Mouse (Mus musculus) T-helper 1 cell (primary cell): Measurements from ENCODE around the gene Smyd1.

ENCODE experiments used
- in situ Hi-C: fragments of 300-600 bp; cut with MboI, MseI; formaldehyde crosslinking; loops from one replicate; pipeline ENCODE4 v1.15.1; 2025; ENCODE audit warnings: high pct_unique_total_duplicates

The Smyd1 gene

DNA sequence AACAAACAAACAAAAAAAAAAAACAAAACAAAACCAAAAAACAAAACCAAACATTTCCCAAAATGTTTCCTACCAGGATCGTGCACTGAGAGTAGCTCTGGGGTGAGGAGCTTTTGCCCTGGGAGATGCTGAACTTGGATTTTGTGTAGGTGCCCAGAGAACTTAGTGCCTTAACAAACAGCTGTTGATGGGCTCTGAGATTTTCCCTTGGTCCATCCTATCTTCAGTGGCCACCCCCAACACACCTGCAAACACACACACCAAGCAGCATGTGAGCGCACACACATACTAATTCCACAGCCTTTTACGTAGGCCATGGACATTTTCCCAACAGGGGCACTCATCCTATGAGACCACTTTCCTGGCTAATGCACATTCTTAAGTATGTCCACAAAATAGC, 109.6 kb downstream of the Smyd1 start:
- in situ Hi-C loops, result no loop called here

DNA sequence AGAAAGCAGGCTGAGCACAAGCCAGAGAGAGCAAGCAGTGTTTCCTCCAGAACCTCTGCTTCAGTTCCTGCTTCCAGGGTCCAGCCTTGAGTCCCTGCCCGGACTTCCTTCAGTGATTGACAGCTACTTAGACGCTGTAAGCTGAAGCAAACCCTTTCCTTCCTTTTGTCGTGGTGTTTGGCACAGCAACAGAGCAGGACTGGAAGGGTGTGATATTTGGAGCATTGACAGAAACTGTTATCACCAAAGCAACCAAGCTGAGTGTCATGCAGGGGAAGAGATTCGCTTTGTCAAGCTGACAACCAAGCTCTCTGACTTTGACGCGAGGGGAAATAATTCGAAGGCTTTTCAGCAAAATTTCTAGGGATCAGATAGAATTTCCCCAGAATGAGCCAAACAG, 110.1 kb downstream of the Smyd1 start:
- in situ Hi-C loops, result no loop called here

DNA sequence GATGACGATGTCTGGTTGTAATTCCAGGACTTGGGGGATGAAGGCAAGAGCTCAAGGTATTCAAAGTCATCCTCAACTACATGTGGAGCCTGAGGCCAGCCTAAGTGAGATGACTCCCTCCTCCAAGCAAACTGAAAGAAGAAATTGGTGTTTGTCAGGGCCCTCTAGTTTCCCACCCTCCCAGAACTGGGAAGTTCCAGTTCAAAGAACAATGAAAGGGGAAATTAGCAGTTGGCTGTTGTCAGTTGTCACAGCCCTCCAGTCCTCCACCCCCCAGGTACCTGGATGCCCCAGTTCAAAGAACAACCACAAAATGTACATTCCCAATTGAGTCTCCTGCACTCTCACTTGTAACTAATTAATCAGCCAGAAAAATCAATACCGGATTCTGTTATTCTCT, 113.3 kb downstream of the Smyd1 start:
- in situ Hi-C loops, result no loop called here

DNA sequence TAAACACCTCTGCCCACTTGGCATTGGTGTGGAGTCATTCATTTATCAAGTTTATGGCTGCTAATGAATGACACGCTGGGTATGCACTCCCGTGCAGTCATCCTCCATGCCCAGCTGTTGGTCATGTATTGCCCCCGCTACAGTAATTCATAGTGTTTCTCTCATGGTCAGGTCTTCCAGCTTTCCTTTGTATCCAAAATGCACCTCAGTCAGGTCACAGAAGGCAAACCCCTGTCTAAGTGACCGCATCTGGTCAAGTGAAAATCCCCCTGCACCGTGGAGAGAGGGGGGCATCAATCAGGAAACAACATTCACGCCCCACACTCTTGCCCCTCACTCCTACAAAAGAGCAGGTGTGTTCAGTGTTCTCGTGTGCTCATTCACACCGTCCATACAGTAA, 117.9 kb downstream of the Smyd1 start:
- in situ Hi-C loops, result no loop called here

DNA sequence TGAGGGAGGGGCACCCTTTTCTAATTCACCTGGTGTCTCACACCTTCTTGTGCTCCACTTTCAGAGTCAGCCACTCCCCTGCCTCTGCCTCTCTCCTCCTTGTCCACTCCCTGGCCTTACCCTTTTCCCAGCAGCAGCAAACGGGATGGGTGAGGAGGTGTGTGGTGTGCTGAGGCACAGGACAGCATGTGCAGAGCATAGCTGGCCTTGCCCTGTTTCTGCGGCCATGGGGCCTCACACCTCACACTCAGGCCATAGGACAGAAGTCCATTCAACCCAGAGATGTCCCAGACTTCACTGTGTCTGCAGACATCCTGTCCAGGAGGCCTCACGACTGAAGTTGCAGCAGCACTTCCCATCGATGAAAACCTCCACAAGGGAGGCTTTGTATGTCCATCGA, 118.4 kb downstream of the Smyd1 start:
- in situ Hi-C loops, result no loop called here

DNA sequence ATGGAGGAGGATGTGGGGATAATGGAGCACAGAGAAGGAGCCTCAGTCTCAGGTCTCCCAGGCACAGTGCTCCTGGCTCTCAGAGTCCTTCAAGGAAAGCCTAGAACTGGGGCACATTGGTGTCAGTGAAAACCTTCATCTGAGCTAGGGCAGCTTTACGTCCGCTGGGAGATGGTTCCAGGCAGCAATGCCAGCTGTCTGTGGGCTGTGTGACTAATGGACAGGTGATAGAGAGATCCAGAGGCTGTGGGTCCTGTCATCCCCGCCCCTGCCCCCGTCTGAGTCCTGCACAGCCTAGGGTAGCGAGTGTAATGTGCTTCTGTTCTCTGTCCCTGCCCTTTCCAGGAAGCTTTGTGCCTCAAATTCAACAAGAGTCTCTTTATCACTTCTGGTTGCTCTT, 120.1 kb downstream of the Smyd1 start:
- in situ Hi-C loops, result no loop called here

DNA sequence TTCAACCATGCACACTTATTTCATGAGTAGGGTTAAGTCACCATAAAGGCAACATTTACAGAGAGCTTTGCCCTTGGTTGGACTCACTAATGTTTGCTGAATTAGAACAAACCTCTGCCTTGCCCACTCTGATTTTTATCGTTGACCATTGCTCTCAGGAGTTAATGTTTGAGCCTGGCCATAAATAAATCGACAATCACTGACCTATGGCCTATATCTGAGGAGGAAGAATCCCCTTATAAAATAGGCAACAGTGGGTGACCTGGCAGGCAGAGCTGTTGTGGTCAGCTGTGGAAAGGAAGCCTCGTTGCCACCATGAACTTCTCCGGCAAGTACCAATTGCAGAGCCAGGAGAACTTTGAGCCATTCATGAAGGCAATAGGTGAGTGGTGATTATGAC, 122.4 kb downstream of the Smyd1 start, which contains the start of gene Fabp1:
Gene Fabp1 (plus strand): TSS at position 216 of the 400 bp plus-strand sequence.
- in situ Hi-C loops, result no loop called here

DNA sequence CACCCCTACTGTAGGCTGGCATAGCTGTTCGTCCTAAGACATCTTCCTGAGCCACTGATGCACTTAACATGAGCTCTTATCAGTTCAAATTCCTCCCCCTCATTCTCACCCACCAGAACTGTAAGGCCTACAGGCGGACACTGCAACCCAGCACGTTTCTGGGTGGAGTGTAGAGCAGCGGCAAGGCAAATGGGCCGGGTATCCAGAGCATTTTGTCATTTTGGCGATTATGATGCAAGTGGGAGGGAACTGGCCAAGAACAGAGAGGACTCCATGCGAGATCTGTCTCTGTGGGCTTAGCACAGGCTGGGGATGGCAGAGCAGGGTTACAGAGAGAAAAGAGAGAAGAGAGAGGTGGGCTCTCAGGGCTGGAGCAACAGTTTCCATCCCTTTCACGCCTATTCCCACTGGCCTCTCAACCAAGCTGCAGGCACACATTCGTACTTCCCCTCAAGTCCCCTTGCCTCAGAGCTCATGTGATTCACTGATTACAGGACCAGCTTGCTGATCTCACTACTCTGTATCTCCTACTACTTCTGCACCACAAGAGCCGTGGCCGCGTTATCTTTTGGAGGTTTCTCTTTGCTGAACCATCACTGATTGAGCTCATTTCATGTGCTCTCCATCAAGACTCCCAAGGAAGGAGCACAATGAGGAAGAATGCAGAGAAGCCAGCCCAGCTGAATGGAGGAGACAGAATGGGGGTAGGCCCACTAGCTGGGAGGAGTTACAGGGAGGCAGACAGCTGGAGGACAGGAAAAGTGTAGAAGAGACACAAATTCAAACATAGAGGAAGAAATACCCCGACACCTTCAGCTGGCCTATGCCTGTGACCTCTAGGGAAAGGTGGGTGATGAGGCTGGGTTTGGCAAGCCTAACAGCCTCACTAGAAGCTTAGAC, 124.1 kb downstream of the Smyd1 start:
- in situ Hi-C loops, result no loop called here

DNA sequence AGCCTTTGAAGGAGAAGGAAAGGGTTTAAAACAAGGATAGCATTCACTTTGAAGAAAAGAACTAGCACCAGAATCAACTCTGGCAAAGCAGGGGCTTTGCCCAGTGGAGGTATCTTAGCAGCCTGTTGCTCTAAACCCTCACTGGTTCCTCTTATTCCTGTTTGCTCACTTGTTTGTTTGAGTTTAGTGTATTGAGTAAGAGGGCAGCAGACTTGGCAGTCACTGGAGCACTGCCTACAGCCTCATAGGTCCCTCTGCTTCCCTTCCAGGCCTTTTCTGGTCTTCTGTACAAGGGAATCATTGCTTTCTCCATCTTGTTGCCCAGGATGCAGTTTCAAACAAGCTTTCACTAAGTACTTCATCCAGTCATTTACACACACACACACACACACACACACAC, 125.9 kb downstream of the Smyd1 start:
- in situ Hi-C loops, result no loop called here

DNA sequence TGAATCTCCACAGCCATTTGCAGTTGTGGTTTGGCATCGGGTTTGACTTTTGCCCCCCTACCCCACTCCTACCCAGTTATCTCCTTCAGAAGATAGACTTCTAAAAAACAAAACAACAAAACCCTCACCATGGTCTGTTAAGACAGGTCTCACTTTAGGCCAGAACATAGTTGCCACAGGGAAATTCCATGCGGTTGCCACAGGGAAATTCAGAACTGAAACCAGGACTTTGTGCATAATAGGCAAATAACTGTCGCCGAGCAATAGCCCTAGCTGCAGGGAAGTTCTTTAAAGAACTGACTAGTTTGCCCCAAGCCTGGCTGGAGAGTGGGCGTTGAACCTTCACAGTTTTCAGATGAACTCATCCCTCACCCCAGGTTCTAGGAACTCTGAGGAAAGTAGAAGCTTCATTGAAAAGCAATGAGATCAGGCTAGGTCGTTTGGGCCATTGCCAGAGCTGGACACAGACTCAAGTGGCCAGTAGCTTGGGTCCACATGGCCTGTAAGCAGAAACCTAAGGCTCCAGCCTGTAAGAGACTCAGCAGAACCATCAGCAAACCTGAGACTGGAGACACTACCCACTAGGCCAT, 128.8 kb downstream of the Smyd1 start:
- in situ Hi-C loops, result no loop called here

DNA sequence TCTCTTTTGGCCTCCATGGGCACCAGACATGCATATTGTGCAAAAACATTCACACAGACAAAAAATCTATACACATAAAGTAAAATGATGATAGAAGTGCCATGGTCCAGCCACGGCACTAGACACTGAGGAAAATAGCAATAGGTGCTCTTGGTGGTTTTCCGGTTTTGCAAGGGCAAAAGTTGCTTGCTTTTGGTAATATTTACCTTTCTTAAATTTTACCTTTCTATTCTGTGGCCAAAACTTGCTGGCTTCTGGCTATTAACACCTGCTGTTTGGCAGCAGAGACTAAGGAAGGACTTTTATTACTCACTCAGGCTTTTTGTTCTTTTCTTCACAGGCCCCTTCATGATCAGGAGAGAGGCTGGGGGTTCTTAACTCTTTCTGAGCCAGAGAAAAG, 131.5 kb downstream of the Smyd1 start:
- in situ Hi-C loops, result no loop called here

DNA sequence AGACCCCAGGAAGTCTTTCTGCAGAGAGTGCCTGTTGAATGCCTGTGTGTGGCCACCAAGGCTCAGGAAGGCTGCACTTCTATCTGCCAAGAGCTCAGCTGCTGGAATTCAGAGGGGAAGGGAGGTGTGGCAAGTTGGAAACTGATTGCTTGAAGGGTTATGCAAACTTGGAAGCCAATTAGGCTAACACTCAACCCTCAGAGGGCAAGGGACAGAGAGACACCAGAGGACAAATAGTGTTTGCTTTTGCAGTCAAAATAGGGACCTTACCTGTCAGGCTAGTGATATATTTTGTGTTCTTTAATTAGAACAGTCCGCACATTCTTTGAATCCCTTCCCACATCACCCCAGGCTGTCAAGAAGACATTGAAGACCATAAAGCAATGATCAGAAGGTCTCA, 132.5 kb downstream of the Smyd1 start:
- in situ Hi-C loops, result no loop called here

DNA sequence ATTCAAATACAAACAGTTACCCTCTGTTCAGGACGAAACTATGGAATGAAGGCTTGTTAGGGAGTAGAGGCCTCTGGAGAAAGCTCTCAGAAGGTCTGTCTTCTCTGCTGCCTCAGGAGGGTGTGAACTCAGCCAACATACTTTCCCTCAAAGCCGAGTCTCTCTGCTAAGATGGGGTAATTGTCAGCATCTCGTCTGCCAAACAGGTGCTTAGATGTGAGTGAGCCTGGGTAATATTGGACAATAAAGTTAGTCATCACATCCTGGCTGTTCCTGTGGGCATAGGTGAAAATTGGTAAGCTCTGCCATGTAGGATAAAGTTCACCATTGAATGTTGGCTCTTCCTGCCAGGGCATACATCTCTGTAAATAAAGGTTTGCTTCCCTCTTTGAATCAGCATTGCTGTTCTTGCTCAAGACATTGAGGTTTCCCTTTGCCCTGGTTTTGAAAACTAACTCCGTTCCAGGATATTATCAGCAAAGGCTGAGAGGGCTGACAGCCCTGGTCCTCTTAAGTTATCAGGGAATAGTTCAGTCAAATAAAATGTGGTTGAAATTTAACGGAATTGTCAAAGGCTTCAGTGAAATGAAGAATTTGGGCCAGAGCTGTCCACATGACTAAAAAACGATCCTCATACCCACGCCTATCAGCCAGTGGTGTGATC, 137.0 kb downstream of the Smyd1 start:
- in situ Hi-C loops, result no loop called here

DNA sequence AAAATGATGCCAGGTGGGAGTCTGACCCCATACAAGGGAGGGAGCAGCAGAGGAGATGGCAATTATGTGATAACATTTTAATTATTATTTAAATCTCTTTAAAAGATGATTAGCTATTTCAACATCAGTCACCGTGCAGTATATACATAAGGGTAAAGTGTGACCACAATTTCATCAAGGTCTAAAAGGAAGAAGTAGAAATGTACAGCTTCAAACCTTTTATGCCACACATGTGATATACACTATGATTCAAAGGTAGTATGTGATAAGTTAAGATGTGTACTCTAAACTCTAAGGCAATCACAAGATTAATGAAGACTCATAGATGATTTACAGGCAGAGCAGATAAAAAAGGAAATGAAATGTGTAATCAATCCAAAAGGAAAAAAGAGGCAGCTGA, 141.4 kb downstream of the Smyd1 start:
- in situ Hi-C loops, result no loop called here

DNA sequence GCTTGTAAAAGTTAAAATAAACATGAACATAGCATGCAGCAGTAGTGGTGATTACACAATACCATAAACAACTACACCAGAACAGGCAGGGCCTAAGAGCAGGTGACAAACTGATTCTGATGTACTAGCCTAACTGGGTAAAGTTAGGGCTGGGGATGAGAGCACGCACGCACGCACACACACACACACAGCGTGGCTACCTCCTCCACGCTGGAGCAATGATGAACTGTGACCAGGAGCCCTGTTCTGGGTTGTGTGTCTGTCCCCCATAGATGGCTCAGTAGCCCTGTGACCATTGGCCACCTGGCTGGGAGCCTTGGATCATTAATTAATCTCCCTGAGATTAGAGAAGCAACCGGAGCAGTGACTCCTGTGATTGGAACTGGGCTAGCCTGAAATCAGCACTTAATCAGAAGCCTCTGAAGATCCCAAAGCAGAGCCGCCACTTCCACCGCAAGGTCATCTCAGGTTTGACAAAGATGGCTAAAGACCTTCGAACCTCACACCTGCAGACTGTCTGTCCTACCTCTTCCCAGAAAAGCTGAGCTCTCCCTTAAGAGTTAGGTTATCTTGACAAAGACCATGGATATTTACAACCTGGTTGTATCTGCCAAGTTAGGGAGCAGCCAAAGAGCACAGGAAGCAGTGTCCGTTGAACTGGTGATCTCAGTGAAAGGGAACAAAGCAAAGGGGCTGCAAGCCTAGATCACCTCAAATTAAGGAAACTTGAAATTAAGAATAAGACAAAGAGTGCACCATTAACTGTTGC, 149.0 kb downstream of the Smyd1 start:
- in situ Hi-C loops, result no loop called here

DNA sequence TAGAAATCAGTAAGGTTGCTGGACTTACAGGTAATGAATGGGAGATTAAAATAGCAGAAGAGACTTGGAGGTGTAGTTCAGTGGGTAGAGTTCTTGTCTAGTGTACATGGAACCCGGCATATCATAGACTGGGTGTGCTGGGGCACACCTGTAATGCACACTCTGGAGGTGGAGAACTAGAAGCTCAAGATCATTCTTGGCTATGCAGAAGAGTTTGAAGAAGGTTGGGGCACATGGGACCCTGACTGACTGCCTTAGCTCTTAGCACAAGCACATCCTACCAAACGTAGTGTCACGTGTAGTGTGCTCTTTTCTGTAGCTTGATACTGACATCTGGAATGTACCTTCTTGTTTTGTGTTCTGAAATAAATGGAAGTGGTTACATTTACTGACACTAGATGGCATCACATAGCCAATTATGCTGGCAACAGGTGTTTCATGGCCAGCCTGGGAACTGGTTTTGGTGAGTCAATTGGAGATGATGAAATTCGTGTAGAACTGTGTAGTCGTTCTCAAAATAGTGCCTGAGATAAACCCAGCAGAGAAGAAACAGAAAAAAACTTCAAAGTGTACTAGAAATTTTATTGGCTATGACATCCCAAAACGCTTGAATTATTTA, 155.4 kb downstream of the Smyd1 start:
- in situ Hi-C loops, result no loop called here

DNA sequence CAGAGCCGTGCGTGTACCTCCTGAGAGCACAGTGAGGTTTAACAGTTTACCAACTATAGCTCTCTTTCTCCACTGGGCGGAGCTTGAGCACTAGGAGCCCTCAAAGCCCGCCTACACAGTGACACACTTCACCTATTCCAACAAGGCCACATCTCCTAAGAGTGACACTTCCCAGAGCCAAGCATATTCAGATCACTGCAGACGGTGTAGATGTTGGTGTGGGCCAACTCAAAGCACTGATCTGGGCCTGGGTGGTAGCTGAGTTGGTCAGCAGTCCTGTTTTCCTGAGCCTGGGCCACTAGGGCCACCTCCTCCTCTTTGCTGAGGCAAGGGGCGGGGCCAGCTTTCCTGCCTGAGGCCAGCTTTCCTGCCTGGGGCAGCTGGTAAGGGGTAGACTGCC, 157.6 kb downstream of the Smyd1 start:
- in situ Hi-C loops, result loop anchor here (5.0 kb wide), 1 partner anchor 133 kb away; no protein-coding TSS in a partner anchor
